Mouse (Mus musculus) MEL (cell line): ENCODE results near the gene Hivep2. TPM values are rescaled to one million over a fixed set of nuclear protein-coding genes. Genes with fewer than 3 reads are reported as not detected.

Experiments
- DNase-seq: peaks from one replicate; pipeline ENCODE4 v3.0.0; 2011; ENCODE audit warnings: low read depth, low spot score
- H3K27ac ChIP-seq: 2 replicates; pipeline ENCODE4 v1.5.1; 2012; ENCODE audit warnings: low read depth, mild to moderate bottlenecking, control low read depth, low read length, moderate library complexity; ENCODE audit not compliant: control insufficient read depth
- H3K27me3 ChIP-seq, 2 experiments: fragments of 150-350 bp in 1 of 2; sonication (generic) in 1 of 2; 2 replicates each; pipeline ENCODE4 v1.6.1; 2012; ENCODE audit warnings: low read length in 2 of 2, mild to moderate bottlenecking in 2 of 2, improper control_type of control experiment in 1 of 2, moderate library complexity in 1 of 2; ENCODE audit not compliant: insufficient read depth in 2 of 2, control insufficient read depth in 1 of 2
- H3K36me3 ChIP-seq, 2 experiments: 2 replicates each; pipeline ENCODE4 v1.6.1; 2012 to 2014; ENCODE audit warnings: low read length in 2 of 2, improper control_type of control experiment in 1 of 2, inconsistent platforms in 1 of 2, mild to moderate bottlenecking in 1 of 2; ENCODE audit not compliant: insufficient read depth in 2 of 2, control insufficient read depth in 1 of 2
- H3K4me1 ChIP-seq, 2 experiments: fragments of 150-350 bp in 1 of 2; sonication (generic) in 1 of 2; 2 replicates each; pipeline ENCODE4 v1.6.1; 2012; ENCODE audit warnings: low read length in 2 of 2, improper control_type of control experiment in 1 of 2, mild to moderate bottlenecking in 1 of 2; ENCODE audit not compliant: insufficient read depth in 2 of 2, control insufficient read depth in 1 of 2
- H3K4me3 ChIP-seq, 2 experiments: fragments of 150-350 bp in 1 of 2; sonication (generic) in 1 of 2; 2 replicates each; pipeline ENCODE4 v1.5.1; 2012; ENCODE audit warnings: low read depth in 2 of 2, low read length in 2 of 2, mild to moderate bottlenecking in 2 of 2, moderate library complexity in 2 of 2, control low read depth in 1 of 2, improper control_type of control experiment in 1 of 2; ENCODE audit not compliant: control insufficient read depth in 1 of 2, insufficient read depth in 1 of 2
- H3K79me2 ChIP-seq: 2 replicates; pipeline ENCODE4 v1.6.1; 2012; ENCODE audit warnings: mild to moderate bottlenecking, low read length, moderate library complexity; ENCODE audit not compliant: control insufficient read depth, poor library complexity, insufficient read depth
- H3K9ac ChIP-seq: 2 replicates; pipeline ENCODE4 v1.6.1; 2012; ENCODE audit warnings: low read depth, mild to moderate bottlenecking, control low read depth, low read length, moderate library complexity; ENCODE audit not compliant: control insufficient read depth, poor library complexity, severe bottlenecking
- H3K9me3 ChIP-seq: fragments of 150-350 bp; sonication (generic); replicated peaks from 2 replicates; pipeline ENCODE4 v1.6.1; 2012; ENCODE audit warnings: mild to moderate bottlenecking, low read length, improper control_type of control experiment, moderate library complexity; ENCODE audit not compliant: insufficient read depth
- CHD2 ChIP-seq: IDR thresholded peaks from 2 replicates; pipeline ENCODE4 v1.6.1; 2011; ENCODE audit warnings: low read length, improper control_type of control experiment
- ELF1 ChIP-seq: IDR thresholded peaks from 2 replicates; pipeline ENCODE4 v1.6.1; 2014; ENCODE audit warnings: low read depth, mild to moderate bottlenecking, inconsistent platforms, low read length, improper control_type of control experiment, moderate library complexity
- EP300 ChIP-seq, 2 experiments: IDR thresholded peaks; 2 replicates each; pipeline ENCODE4 v1.6.1; 2011; ENCODE audit warnings: improper control_type of control experiment in 2 of 2, low read length in 2 of 2, low read depth in 1 of 2, mild to moderate bottlenecking in 1 of 2
- ETS1 ChIP-seq: IDR thresholded peaks from 2 replicates; pipeline ENCODE4 v1.6.1; 2012; ENCODE audit warnings: low read depth, mild to moderate bottlenecking, inconsistent platforms, low read length, improper control_type of control experiment, moderate library complexity
- KAT2A ChIP-seq: conservative IDR thresholded peaks from 2 replicates; pipeline ENCODE4 v1.6.1; 2012; ENCODE audit warnings: low read depth, low read length, improper control_type of control experiment, inconsistent platforms
- MAX ChIP-seq: IDR thresholded peaks from 2 replicates; pipeline ENCODE4 v1.6.1; 2011; ENCODE audit warnings: low read length, improper control_type of control experiment
- MEF2A ChIP-seq: IDR thresholded peaks from 2 replicates; pipeline ENCODE4 v1.6.1; 2014; ENCODE audit warnings: low read depth, mild to moderate bottlenecking, inconsistent platforms, low read length, improper control_type of control experiment; ENCODE audit not compliant: poor library complexity, insufficient replicate concordance, severe bottlenecking; ENCODE audit errors: extremely low read depth
- MXI1 ChIP-seq: IDR thresholded peaks from 2 replicates; pipeline ENCODE4 v1.6.1; 2011; ENCODE audit warnings: mild to moderate bottlenecking, low read depth, low read length, improper control_type of control experiment
- MYC ChIP-seq: IDR thresholded peaks from 2 replicates; pipeline ENCODE4 v1.6.1; 2011; ENCODE audit warnings: low read depth, mild to moderate bottlenecking, low read length, improper control_type of control experiment, moderate library complexity
- NELFE ChIP-seq: IDR thresholded peaks from 2 replicates; pipeline ENCODE4 v1.6.1; 2011; ENCODE audit warnings: low read depth, low read length, improper control_type of control experiment
- NRF1 ChIP-seq: IDR thresholded peaks from 2 replicates; pipeline ENCODE4 v1.6.1; 2014; ENCODE audit warnings: low read depth, mild to moderate bottlenecking, inconsistent platforms, low read length, improper control_type of control experiment, moderate library complexity; ENCODE audit not compliant: poor library complexity, insufficient read depth, severe bottlenecking
- POLR2A ChIP-seq, 2 experiments: IDR thresholded peaks; 2 replicates each; pipeline ENCODE4 v1.6.1; 2011 to 2012; ENCODE audit warnings: low read length in 2 of 2, mild to moderate bottlenecking in 2 of 2, control low read depth in 1 of 2, improper control_type of control experiment in 1 of 2, low read depth in 1 of 2, moderate library complexity in 1 of 2; ENCODE audit not compliant: control insufficient read depth in 1 of 2, insufficient read depth in 1 of 2, poor library complexity in 1 of 2
- POLR2AphosphoS5 ChIP-seq: IDR thresholded peaks from 2 replicates; pipeline ENCODE4 v1.6.1; 2012; ENCODE audit warnings: low read depth, borderline replicate concordance, mild to moderate bottlenecking, inconsistent platforms, low read length, moderate library complexity, mixed read lengths
- RAD21 ChIP-seq: IDR thresholded peaks from 2 replicates; pipeline ENCODE4 v1.6.1; 2011; ENCODE audit warnings: mild to moderate bottlenecking, low read depth, low read length, improper control_type of control experiment
- TAL1 ChIP-seq: IDR thresholded peaks from 2 replicates; pipeline ENCODE4 v1.6.1; 2012; ENCODE audit warnings: mild to moderate bottlenecking, inconsistent platforms, low read length, moderate library complexity, mixed read lengths
- USF1 ChIP-seq: IDR thresholded peaks from 2 replicates; pipeline ENCODE4 v1.6.1; 2014; ENCODE audit warnings: low read depth, mild to moderate bottlenecking, inconsistent platforms, low read length, improper control_type of control experiment, moderate library complexity
- ZKSCAN1 ChIP-seq: IDR thresholded peaks from 2 replicates; pipeline ENCODE4 v1.6.1; 2012; ENCODE audit warnings: low read depth, mild to moderate bottlenecking, inconsistent platforms, low read length, improper control_type of control experiment, moderate library complexity
- ZMIZ1 ChIP-seq: IDR thresholded peaks from 2 replicates; pipeline ENCODE4 v1.6.1; 2012; ENCODE audit warnings: low read depth, mild to moderate bottlenecking, inconsistent platforms, low read length, improper control_type of control experiment, moderate library complexity
- polyA plus RNA-seq, 2 experiments: library from polyadenylated mRNA; stranded (reverse) in 1 of 2; unstranded in 1 of 2; fragments of >175 nt in 1 of 2; fragments of >200 nt in 1 of 2; gene quantifications; 2 replicates each; pipeline versions ENCODE4 v1.2.1 to v1.2.4; 2012; ENCODE audit warnings: low replicate concordance in 2 of 2, low read depth in 1 of 2; ENCODE audit not compliant: insufficient read length in 2 of 2, insufficient read depth in 1 of 2, missing spikeins in 1 of 2
- total RNA-seq: library from RNA; depleted of rRNA; stranded (reverse); fragments of 300-350 nt; gene quantifications from 2 replicates; pipeline ENCODE4 v1.2.3, GENCODE M21; 2012

Hivep2 gene
- total and polyA plus RNA-seq, 3 experiments = not detected

GRCm38 (mm10) chr10:13976267-13976666 lies 10.4 kb downstream of the Hivep2 start:
- H3K27ac ChIP-seq = no peak overlapping the region
- DNase-seq = no peak

GRCm38 (mm10) chr10:13982271-13982670 lies 16.4 kb downstream of the Hivep2 start:
- Histone ChIP-seq H3K4me3 (no peak overlapping the region), H3K4me1 (no peaks in the 10 kb centered on the region), H3K36me3 (no peaks in the 10 kb centered on the region), H3K27me3 (no peaks in the 10 kb centered on the region), H3K9ac (no peak overlapping the region), H3K27ac (no peak overlapping the region), H3K79me2 (no peaks in the 10 kb centered on the region), H3K9me3 (no peaks in the 10 kb centered on the region)
- no peak for DNase-seq
- TF ChIP-seq MYC (no peak), MAX (no peak), POLR2AphosphoS5 (no peak), RAD21 (no peak), MXI1 (no peak), TAL1 (no peak), USF1 (no peak), ETS1 (no peak), KAT2A (no peak), MEF2A (no peak), ZKSCAN1 (no peak)

More at GRCm38 (mm10) chr10:13976267-13976666, 10.4 kb downstream of the Hivep2 start:
- TF ChIP-seq CHD2 (no peak), NELFE (no peak), KAT2A (no peak), EP300 (IDR thresholded peaks at IDR 0.05; ENCODE audit: low read depth in 1 of 2, low read length in 2 of 2) (no peak), MXI1 (no peak), POLR2A (IDR thresholded peaks at IDR 0.05; ENCODE audit: control insufficient read depth in 1 of 2, insufficient read depth in 1 of 2, low read depth in 1 of 2, low read length in 2 of 2, poor library complexity in 1 of 2) (no peak), ELF1 (no peak), MAX (no peak), ZMIZ1 (no peak), NRF1 (no peak)
- no peaks in the 10 kb centered on the region for H3K27me3 ChIP-seq
- no peak overlapping the region for H3K9ac ChIP-seq
- no peaks in the 10 kb centered on the region for H3K79me2 ChIP-seq
- no peaks in the 10 kb centered on the region for H3K4me1 ChIP-seq
- H3K4me3 ChIP-seq = no peak overlapping the region
- H3K9me3 ChIP-seq = no peaks in the 10 kb centered on the region
- H3K36me3 ChIP-seq = no peaks in the 10 kb centered on the region
